Comparison of ENCODE assay signal across 10 mouse cellular contexts in genomic region chr17:35222299-35222698, GRCm38 (mm10). TPM values are rescaled to one million over a fixed set of nuclear protein-coding genes. Genes with fewer than 3 reads are reported as not detected.
DNase-seq lines count a peak whose midpoint lies in the region; ATAC-seq lines count a peak whose summit lies in the region.
"Had no signal": no experiment of that assay in that cellular context is flagged by ENCODE, and none has a peak within 500 bp of the region (broad histone marks: within the 10 kb centered on the region; RNA-seq: fewer than 3 reads in every experiment).

No protein-coding gene starts in this region.

- intact Hi-C loops in left cerebral cortex, postnatal 36 days (cut with DNase I), result no loop called here
- intact Hi-C loops in left cerebral cortex, postnatal 4 days (cut with DNase I), result no loop called here

- peaks cover 6% of the 10 kb centered on the region; the same call in 1 of the 2 replicates for H3K4me1 ChIP-seq in embryonic facial prominence, embryonic 15.5 days
- H3K4me1 ChIP-seq in embryonic facial prominence, embryonic 10.5 days, result 0 out of 2 replicates have a peak, but pooled peaks cover 15% of the 10 kb centered on the region
- no peaks in the 10 kb centered on the region; the same call in 1 of the 2 replicates for H3K4me1 ChIP-seq in neural tube, embryonic 12.5 days
- no peaks in the 10 kb centered on the region for H3K4me1 ChIP-seq in neural tube, embryonic 15.5 days

- no peak for DNase-seq in embryonic facial prominence, embryonic 10.5 days (ENCODE audit: low spot score)
- no peak for DNase-seq in left cerebral cortex, postnatal 36 days (ENCODE audit: low spot score in 2 of 2)
- no peak for DNase-seq in urinary bladder, postnatal 25 days (ENCODE audit: low spot score)
- DNase-seq in left cerebral cortex, postnatal 4 days, result no peak
- DNase-seq: kidney, adult 11 months had no signal

- no peak for ATAC-seq in embryonic facial prominence, embryonic 15.5 days (ENCODE audit: insufficient number of reproducible peaks, low FRiP score, low TSS enrichment, low read depth)
- ATAC-seq in neural tube, embryonic 12.5 days (ENCODE audit: low FRiP score, low read depth), result no peak
- ATAC-seq in neural tube, embryonic 15.5 days (ENCODE audit: low FRiP score), result no peak
- peak; percentile 49 for ATAC-seq in megakaryocyte progenitor cell, adult 5-6 weeks (replicated peaks; ENCODE audit: poor library complexity)

- H3K9ac ChIP-seq in embryonic facial prominence, embryonic 15.5 days, result 0 out of 2 replicates have a peak overlapping the region, but pooled peaks have one; percentile 15
- H3K9ac ChIP-seq in neural tube, embryonic 12.5 days, result 0 out of 2 replicates have a peak overlapping the region, but pooled peaks have one; percentile 3
- no peak overlapping the region for H3K9ac ChIP-seq in neural tube, embryonic 15.5 days (replicated peaks)

- no peaks in the 10 kb centered on the region for H3K9me3 ChIP-seq in embryonic facial prominence, embryonic 15.5 days (replicated peaks)
- H3K9me3 ChIP-seq in embryonic facial prominence, embryonic 10.5 days, result no peaks in the 10 kb centered on the region
- H3K9me3 ChIP-seq in neural tube, embryonic 12.5 days, result no peaks in the 10 kb centered on the region
- no peaks in the 10 kb centered on the region for H3K9me3 ChIP-seq in neural tube, embryonic 15.5 days (replicated peaks)

- WGBS in embryonic facial prominence, embryonic 15.5 days, result 72% methylated on average over 6 of the region's 6 CpGs
- 77% methylated on average over 6 of the region's 6 CpGs for WGBS in embryonic facial prominence, embryonic 10.5 days
- WGBS in neural tube, embryonic 12.5 days, result 77% methylated on average over 6 of the region's 6 CpGs
- 74% methylated on average over 6 of the region's 6 CpGs for WGBS in neural tube, embryonic 15.5 days

- H3K36me3 ChIP-seq in embryonic facial prominence, embryonic 15.5 days, result peaks cover 35% of the 10 kb centered on the region
- peaks cover 76% of the 10 kb centered on the region for H3K36me3 ChIP-seq in embryonic facial prominence, embryonic 10.5 days (replicated peaks)
- peaks cover 37% of the 10 kb centered on the region for H3K36me3 ChIP-seq in neural tube, embryonic 12.5 days
- H3K36me3 ChIP-seq in neural tube, embryonic 15.5 days, result peaks cover 29% of the 10 kb centered on the region

- no peak overlapping the region for H3K4me3 ChIP-seq in embryonic facial prominence, embryonic 15.5 days (replicated peaks)
- H3K4me3 ChIP-seq in embryonic facial prominence, embryonic 10.5 days, result no peak overlapping the region
- no peak overlapping the region for H3K4me3 ChIP-seq in neural tube, embryonic 12.5 days
- no peak overlapping the region for H3K4me3 ChIP-seq in neural tube, embryonic 15.5 days (replicated peaks)

- no peaks in the 10 kb centered on the region for H3K27me3 ChIP-seq in embryonic facial prominence, embryonic 15.5 days
- no peaks in the 10 kb centered on the region for H3K27me3 ChIP-seq in embryonic facial prominence, embryonic 10.5 days (replicated peaks; ENCODE audit: low read depth, poor library complexity, severe bottlenecking)
- no peaks in the 10 kb centered on the region for H3K27me3 ChIP-seq in neural tube, embryonic 12.5 days (replicated peaks)
- no peaks in the 10 kb centered on the region for H3K27me3 ChIP-seq in neural tube, embryonic 15.5 days (replicated peaks)

- 0 out of 2 replicates have a peak overlapping the region, but pooled peaks have one; percentile 28 for H3K27ac ChIP-seq in embryonic facial prominence, embryonic 15.5 days (replicated peaks)
- H3K27ac ChIP-seq in embryonic facial prominence, embryonic 10.5 days (replicated peaks), result no peak overlapping the region
- no peak overlapping the region for H3K27ac ChIP-seq in neural tube, embryonic 12.5 days
- H3K27ac ChIP-seq in neural tube, embryonic 15.5 days (replicated peaks), result no peak overlapping the region

- H3K4me2 ChIP-seq in embryonic facial prominence, embryonic 15.5 days (replicated peaks), result no peak overlapping the region
- H3K4me2 ChIP-seq in neural tube, embryonic 12.5 days (replicated peaks), result no peak overlapping the region
- no peak overlapping the region for H3K4me2 ChIP-seq in neural tube, embryonic 15.5 days

RNA-seq across cellular contexts. Expression of gene Gm16181, which starts 1.7 kb away (rescaled TPM):
- polyA plus RNA-seq in embryonic facial prominence, embryonic 15.5 days (2015; fragmentation: Nextera tagmentation; extraction: Ambion mirVana), result 0.57 TPM in 1 of 2 replicates, not detected in the other
- polyA plus RNA-seq in embryonic facial prominence, embryonic 10.5 days (2016; fragmentation: Nextera tagmentation; extraction: Ambion mirVana), result 0.33 and 0.40 TPM in 2 replicates
- not detected in 2 replicates for polyA plus RNA-seq in neural tube, embryonic 12.5 days (2016; fragmentation: Nextera tagmentation; extraction: Ambion mirVana)
- 0.40 TPM in 1 of 2 replicates, not detected in the other for polyA plus RNA-seq in neural tube, embryonic 15.5 days (2015; fragmentation: Nextera tagmentation; extraction: Ambion mirVana)
- not detected in 2 replicates for total RNA-seq in megakaryocyte progenitor cell, adult 5-6 weeks (2015)
- total RNA-seq in megakaryocyte progenitor cell, adult 5-6 weeks (2017), result not detected in 2 replicates
- total RNA-seq in left cerebral cortex, postnatal 36 days (2021), result not detected
- not detected for total RNA-seq in left cerebral cortex, postnatal 4 days (2021)
- total RNA-seq: left cerebral cortex, postnatal 14 days had no signal

RNA-seq across cellular contexts. Expression of gene Atp6v1g2, which starts 11.2 kb away (rescaled TPM):
- 4.1 and 4.4 TPM in 2 replicates for polyA plus RNA-seq in embryonic facial prominence, embryonic 15.5 days (2015; fragmentation: Nextera tagmentation; extraction: Ambion mirVana)
- polyA plus RNA-seq in embryonic facial prominence, embryonic 10.5 days (2016; fragmentation: Nextera tagmentation; extraction: Ambion mirVana), result 5.2 and 5.6 TPM in 2 replicates
- 26.2 and 28.4 TPM in 2 replicates for polyA plus RNA-seq in neural tube, embryonic 12.5 days (2016; fragmentation: Nextera tagmentation; extraction: Ambion mirVana)
- 116 and 126 TPM in 2 replicates for polyA plus RNA-seq in neural tube, embryonic 15.5 days (2015; fragmentation: Nextera tagmentation; extraction: Ambion mirVana)
- total RNA-seq in megakaryocyte progenitor cell, adult 5-6 weeks (2015), result 4.1 and 6.9 TPM in 2 replicates
- total RNA-seq in megakaryocyte progenitor cell, adult 5-6 weeks (2017), result 1.1 and 2.4 TPM in 2 replicates
- total RNA-seq in left cerebral cortex, postnatal 36 days (2021), result 100 to 1,000 TPM; 514 to 593 TPM
- 100 to 1,000 TPM; 122 to 142 TPM for total RNA-seq in left cerebral cortex, postnatal 4 days (2021)

RNA-seq across cellular contexts. Expression of gene Nfkbil1, which starts 13.3 kb away (rescaled TPM):
- 11.8 and 12.7 TPM in 2 replicates for polyA plus RNA-seq in embryonic facial prominence, embryonic 15.5 days (2015; fragmentation: Nextera tagmentation; extraction: Ambion mirVana)
- 9.3 and 9.6 TPM in 2 replicates for polyA plus RNA-seq in embryonic facial prominence, embryonic 10.5 days (2016; fragmentation: Nextera tagmentation; extraction: Ambion mirVana)
- polyA plus RNA-seq in neural tube, embryonic 12.5 days (2016; fragmentation: Nextera tagmentation; extraction: Ambion mirVana), result 10.6 and 11.5 TPM in 2 replicates
- 11.2 and 12.1 TPM in 2 replicates for polyA plus RNA-seq in neural tube, embryonic 15.5 days (2015; fragmentation: Nextera tagmentation; extraction: Ambion mirVana)
- 1.9 and 3.1 TPM in 2 replicates for total RNA-seq in megakaryocyte progenitor cell, adult 5-6 weeks (2015)
- total RNA-seq in megakaryocyte progenitor cell, adult 5-6 weeks (2017), result 6.7 and 8.0 TPM in 2 replicates
- 10 to 100 TPM; 15.5 to 16.6 TPM for total RNA-seq in left cerebral cortex, postnatal 36 days (2021)
- total RNA-seq in left cerebral cortex, postnatal 4 days (2021), result 10 to 100 TPM; 14.7 to 14.8 TPM

RNA-seq across cellular contexts. Expression of gene Lta, which starts 17.1 kb away (rescaled TPM):
- polyA plus RNA-seq in embryonic facial prominence, embryonic 15.5 days (2015; fragmentation: Nextera tagmentation; extraction: Ambion mirVana), result 0.27 and 0.32 TPM in 2 replicates
- polyA plus RNA-seq in embryonic facial prominence, embryonic 10.5 days (2016; fragmentation: Nextera tagmentation; extraction: Ambion mirVana), result not detected in 2 replicates
- not detected in 2 replicates for polyA plus RNA-seq in neural tube, embryonic 12.5 days (2016; fragmentation: Nextera tagmentation; extraction: Ambion mirVana)
- polyA plus RNA-seq in neural tube, embryonic 15.5 days (2015; fragmentation: Nextera tagmentation; extraction: Ambion mirVana), result 0.75 and 0.77 TPM in 2 replicates
- not detected in 2 replicates for total RNA-seq in megakaryocyte progenitor cell, adult 5-6 weeks (2015)
- total RNA-seq in megakaryocyte progenitor cell, adult 5-6 weeks (2017), result not detected in 2 replicates
- total RNA-seq in left cerebral cortex, postnatal 36 days (2021), result 1 to 10 TPM in 1 of 2 experiments, under 1 TPM in 1; 0.44 to 1.1 TPM
- 1 to 10 TPM in 1 of 2 experiments, under 1 TPM in 1; 0.82 to 1.0 TPM for total RNA-seq in left cerebral cortex, postnatal 4 days (2021)

RNA-seq across cellular contexts. Expression of gene Ddx39b, which starts 19.2 kb away (rescaled TPM):
- polyA plus RNA-seq in embryonic facial prominence, embryonic 15.5 days (2015; fragmentation: Nextera tagmentation; extraction: Ambion mirVana), result 406 and 413 TPM in 2 replicates
- polyA plus RNA-seq in embryonic facial prominence, embryonic 10.5 days (2016; fragmentation: Nextera tagmentation; extraction: Ambion mirVana), result 726 and 735 TPM in 2 replicates
- polyA plus RNA-seq in neural tube, embryonic 12.5 days (2016; fragmentation: Nextera tagmentation; extraction: Ambion mirVana), result 511 and 522 TPM in 2 replicates
- polyA plus RNA-seq in neural tube, embryonic 15.5 days (2015; fragmentation: Nextera tagmentation; extraction: Ambion mirVana), result 334 and 376 TPM in 2 replicates
- 289 and 314 TPM in 2 replicates for total RNA-seq in megakaryocyte progenitor cell, adult 5-6 weeks (2015)
- total RNA-seq in megakaryocyte progenitor cell, adult 5-6 weeks (2017), result 188 and 193 TPM in 2 replicates
- total RNA-seq in left cerebral cortex, postnatal 36 days (2021), result 100 to 1,000 TPM; 189 to 214 TPM
- total RNA-seq in left cerebral cortex, postnatal 4 days (2021), result 100 to 1,000 TPM; 324 to 337 TPM
